Mouse (Mus musculus): ENCODE results near the gene Naglu.

Naglu gene

GRCm38 (mm10) chr11:101069391-101070188, at the start of gene Naglu:
Gene Naglu (plus strand): TSS chr11:101070012.
- DNase-seq, result peak; percentile 96

- no peak for DNase-seq
These were observed 46.4 kb upstream of the Naglu start for GRCm38 (mm10) chr11:101023371-101023770.

- DNase-seq, result no peak
These were observed 45.8 kb upstream of the Naglu start for GRCm38 (mm10) chr11:101024001-101024400.

GRCm38 (mm10) chr11:101027121-101027520, 42.7 kb upstream of the Naglu start:
- DNase-seq, result no peak

- no peak for DNase-seq
These were observed 40.5 kb upstream of the Naglu start for GRCm38 (mm10) chr11:101029320-101029719.

GRCm38 (mm10) chr11:101030136-101030807, 39.5 kb upstream of the Naglu start:
- DNase-seq, result no peak

GRCm38 (mm10) chr11:101030808-101031156, 39.0 kb upstream of the Naglu start:
- no peak for DNase-seq

- no peak for DNase-seq
These were observed 38.3 kb upstream of the Naglu start for GRCm38 (mm10) chr11:101031470-101031869.

GRCm38 (mm10) chr11:101033856-101034500, 35.8 kb upstream of the Naglu start:
- no peak for DNase-seq

- DNase-seq, result no peak
These were observed 35.0 kb upstream of the Naglu start for GRCm38 (mm10) chr11:101034614-101035327.

- DNase-seq, result no peak
These were observed 34.5 kb upstream of the Naglu start for GRCm38 (mm10) chr11:101035328-101035695.

- DNase-seq, result no peak
These were observed 32.0 kb upstream of the Naglu start for GRCm38 (mm10) chr11:101037795-101038194.

GRCm38 (mm10) chr11:101045826-101046225, 24.0 kb upstream of the Naglu start:
- no peak for DNase-seq

- DNase-seq, result no peak
These were observed 23.4 kb upstream of the Naglu start for GRCm38 (mm10) chr11:101046440-101046839.

GRCm38 (mm10) chr11:101047502-101047901, 22.3 kb upstream of the Naglu start:
- no peak for DNase-seq

- no peak for DNase-seq
These were observed 19.5 kb upstream of the Naglu start for GRCm38 (mm10) chr11:101050359-101050758.

GRCm38 (mm10) chr11:101051051-101051493, 18.7 kb upstream of the Naglu start:
- DNase-seq, result no peak

GRCm38 (mm10) chr11:101051617-101052016, 18.2 kb upstream of the Naglu start:
- no peak for DNase-seq

GRCm38 (mm10) chr11:101052751-101053473, 16.9 kb upstream of the Naglu start:
- DNase-seq, result peak; percentile 67

GRCm38 (mm10) chr11:101053974-101054373, 15.8 kb upstream of the Naglu start:
- DNase-seq, result no peak

- DNase-seq, result peak; percentile 49
These were observed 14.4 kb upstream of the Naglu start for GRCm38 (mm10) chr11:101055418-101055817.

GRCm38 (mm10) chr11:101056885-101057284, 12.9 kb upstream of the Naglu start:
- peak; percentile 71 for DNase-seq

All from lung, postnatal 14 days (tissue).